Mouse (Mus musculus) midbrain, postnatal 0 days (tissue): ENCODE measurements around the gene Gm20388. TPM values are rescaled to one million over a fixed set of nuclear protein-coding genes. Genes with fewer than 3 reads are reported as not detected.

ENCODE experiments used
- ATAC-seq: fragments of 200-750 bp; cut with Nextera tagmentation; 2 replicates; pipeline ENCODE4 v1.8.0; 2017; ENCODE audit warnings: moderate number of reproducible peaks, mild to moderate bottlenecking, moderate TSS enrichment, moderate library complexity; ENCODE audit not compliant: low FRiP score
- DNase-seq: peaks from one replicate; pipeline ENCODE4 v3.0.0-alpha.2; 2015; ENCODE audit warnings: low spot score
- H3K27ac ChIP-seq: fragments of 300-500 bp; sonication (generic); 2 replicates; pipeline ENCODE4 v1.5.1; 2014; ENCODE audit warnings: low read depth, mild to moderate bottlenecking, low read length, mixed read lengths
- H3K27me3 ChIP-seq: fragments of 300-500 bp; sonication (generic); 2 replicates; pipeline ENCODE4 v1.6.1; 2014; ENCODE audit warnings: low read length, control low read depth, mixed read lengths; ENCODE audit not compliant: insufficient read depth
- H3K36me3 ChIP-seq: fragments of 300-500 bp; sonication (generic); 2 replicates; pipeline ENCODE4 v1.6.1; 2014; ENCODE audit warnings: low read length, control low read depth, mixed read lengths; ENCODE audit not compliant: insufficient read depth
- H3K4me1 ChIP-seq: fragments of 300-500 bp; sonication (generic); 2 replicates; pipeline ENCODE4 v1.6.1; 2014; ENCODE audit warnings: mild to moderate bottlenecking, control low read depth, antibody characterized with exemption, low read length, mixed read lengths; ENCODE audit not compliant: insufficient read depth
- H3K4me2 ChIP-seq: fragments of 300-500 bp; sonication (generic); 2 replicates; pipeline ENCODE4 v1.6.1; 2014; ENCODE audit warnings: low read depth, mild to moderate bottlenecking, low read length, mixed read lengths; ENCODE audit not compliant: poor library complexity, severe bottlenecking
- H3K4me3 ChIP-seq: fragments of 300-500 bp; sonication (generic); 2 replicates; pipeline ENCODE4 v1.5.1; 2014; ENCODE audit warnings: low read depth, mild to moderate bottlenecking, low read length, moderate library complexity
- H3K9ac ChIP-seq: fragments of 300-500 bp; sonication (generic); replicated peaks from 2 replicates; pipeline ENCODE4 v1.6.1; 2014; ENCODE audit warnings: mild to moderate bottlenecking, low read length, moderate library complexity, mixed read lengths; ENCODE audit not compliant: poor library complexity, severe bottlenecking
- H3K9me3 ChIP-seq: fragments of 300-500 bp; sonication (generic); 2 replicates; pipeline ENCODE4 v1.6.1; 2016; ENCODE audit warnings: low read length, control low read depth
- CTCF ChIP-seq: IDR thresholded peaks from 2 replicates; pipeline ENCODE4 v1.5.1; 2016; ENCODE audit warnings: antibody characterized with exemption, mild to moderate bottlenecking
- WGBS: fragments of 180-500 bp; shearing (Covaris S2); extraction: QIAGEN DNeasy Blood & Tissue Kit; methylation state at CpG from one replicate; pipeline ENCODE4 v1.1.7; 2014; 5-methylcytosine and 5-hydroxymethylcytosine counted together
- polyA plus RNA-seq: library from polyadenylated mRNA; unstranded; fragments of >200 nt; fragmentation: Nextera tagmentation; extraction: Ambion mirVana; gene quantifications from 2 replicates; pipeline ENCODE4 v1.2.1, GENCODE M21; 2015
- total RNA-seq: library from RNA; depleted of rRNA; stranded (reverse); fragments of >200 nt; gene quantifications from 2 replicates; pipeline ENCODE4 v1.2.3, GENCODE M21; 2014

The Gm20388 gene
- total and polyA plus RNA-seq, 2 experiments from 2014 or later = 74.2 TPM; not detected in 1

DNA sequence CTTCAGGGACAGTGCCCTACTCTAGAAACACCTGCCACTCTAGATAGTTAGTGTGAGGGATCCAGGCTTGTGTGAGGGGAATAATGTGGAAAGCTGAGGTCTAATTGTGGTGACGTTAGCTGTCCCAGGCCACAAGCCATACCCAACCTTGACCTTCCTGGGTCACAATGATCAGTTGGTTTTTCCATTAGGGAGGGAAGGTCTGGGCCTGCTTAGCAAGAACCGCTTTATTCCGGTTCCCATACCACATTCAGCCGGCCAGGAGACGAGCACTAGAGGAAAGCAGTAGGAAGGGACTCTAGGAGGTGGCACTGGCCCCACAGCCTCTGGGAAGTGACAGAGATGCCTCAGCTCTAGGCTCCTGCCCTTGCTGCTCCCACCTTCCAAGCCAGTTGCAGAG, 253.4 kb downstream of the Gm20388 start:
- Histone ChIP-seq H3K36me3 (peaks cover 24% of the 10 kb centered on the region), H3K9ac (no peak overlapping the region), H3K27ac (no peak overlapping the region), H3K4me1 (no peaks in the 10 kb centered on the region; the same call in 1 of the 2 replicates), H3K9me3 (no peaks in the 10 kb centered on the region), H3K27me3 (no peaks in the 10 kb centered on the region), H3K4me2 (no peak overlapping the region), H3K4me3 (no peak overlapping the region)
- no peak for TF ChIP-seq CTCF
- 94% methylated on average over 5 of the region's 5 CpGs for WGBS
- no peak for DNase-seq
- ATAC-seq = no peak

- Histone ChIP-seq H3K4me2 (no peak overlapping the region), H3K4me3 (no peak overlapping the region), H3K9ac (no peak overlapping the region), H3K36me3 (peaks cover 3% of the 10 kb centered on the region; the same call in 1 of the 2 replicates), H3K4me1 (no peaks in the 10 kb centered on the region; the same call in 1 of the 2 replicates), H3K9me3 (no peaks in the 10 kb centered on the region), H3K27me3 (0 out of 2 replicates have a peak, but pooled peaks cover 5% of the 10 kb centered on the region), H3K27ac (no peak overlapping the region)
- no peak for DNase-seq
- WGBS = 79% methylated on average over 8 of the region's 8 CpGs
- no peak for ATAC-seq
- no peak for TF ChIP-seq CTCF
Measured at GRCm38 (mm10) chr8:120167136-120167535, 256.5 kb downstream of the Gm20388 start.

GRCm38 (mm10) chr8:120167821-120168220, 257.2 kb downstream of the Gm20388 start:
- no peak for TF ChIP-seq CTCF
- H3K4me3 ChIP-seq = no peak overlapping the region
- H3K27me3 ChIP-seq = 0 out of 2 replicates have a peak, but pooled peaks cover 5% of the 10 kb centered on the region
- no peaks in the 10 kb centered on the region for H3K9me3 ChIP-seq
- H3K4me1 ChIP-seq = no peaks in the 10 kb centered on the region; the same call in 1 of the 2 replicates
- no peak overlapping the region for H3K9ac ChIP-seq
- ATAC-seq (peak; percentile 62), DNase-seq (peak; percentile 37)
- no peaks in the 10 kb centered on the region for H3K36me3 ChIP-seq
- 15% methylated on average over 5 of the region's 5 CpGs for WGBS
- H3K4me2 ChIP-seq = no peak overlapping the region
- H3K27ac ChIP-seq = peak overlapping the region; percentile 43; the same call in 1 of the 2 replicates

- no peak for TF ChIP-seq CTCF
- DNase-seq (no peak), ATAC-seq (no peak)
- Histone ChIP-seq H3K9ac (no peak overlapping the region), H3K36me3 (no peaks in the 10 kb centered on the region), H3K9me3 (no peaks in the 10 kb centered on the region), H3K4me3 (no peak overlapping the region), H3K27me3 (0 out of 2 replicates have a peak, but pooled peaks cover 5% of the 10 kb centered on the region), H3K4me2 (no peak overlapping the region), H3K4me1 (no peaks in the 10 kb centered on the region; the same call in 1 of the 2 replicates), H3K27ac (no peak overlapping the region)
- 38% methylated on average over 8 of the region's 8 CpGs for WGBS
Measured at GRCm38 (mm10) chr8:120169119-120169518, 258.5 kb downstream of the Gm20388 start.

DNA sequence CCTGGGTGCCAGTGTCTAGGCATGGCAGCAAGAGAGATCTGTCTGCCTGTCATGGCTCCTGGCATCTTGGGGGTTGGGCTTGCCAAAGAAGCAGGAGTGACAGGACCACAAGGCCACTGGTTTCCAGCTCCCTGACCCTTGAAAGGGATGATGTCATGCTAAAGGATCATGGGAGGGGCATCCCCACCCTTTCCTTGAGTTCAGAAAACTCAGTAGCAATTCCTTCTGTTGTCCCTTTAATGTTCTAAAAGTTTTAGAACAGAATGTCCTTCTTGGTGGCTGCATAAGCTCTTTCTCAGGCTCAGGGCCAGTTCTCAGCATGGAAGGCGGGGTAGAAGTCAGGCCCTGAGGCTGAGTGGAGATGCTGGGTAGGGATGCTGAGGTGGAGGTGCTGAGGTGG, 262.6 kb downstream of the Gm20388 start:
- no peaks in the 10 kb centered on the region for H3K9me3 ChIP-seq
- peaks cover 16% of the 10 kb centered on the region for H3K4me1 ChIP-seq
- no peak overlapping the region for H3K4me2 ChIP-seq
- ATAC-seq = no peak
- H3K9ac ChIP-seq = no peak overlapping the region
- peaks cover 9% of the 10 kb centered on the region; the same call in 1 of the 2 replicates for H3K27me3 ChIP-seq
- TF ChIP-seq CTCF = no peak
- no peak for DNase-seq
- no peak overlapping the region for H3K27ac ChIP-seq
- no peaks in the 10 kb centered on the region for H3K36me3 ChIP-seq
- 96% methylated on average over 1 of the region's 1 CpGs for WGBS
- H3K4me3 ChIP-seq = no peak overlapping the region

- DNase-seq (no peak), ATAC-seq (no peak)
- no peak overlapping the region for H3K4me3 ChIP-seq
- H3K9ac ChIP-seq = no peak overlapping the region
- no peaks in the 10 kb centered on the region for H3K36me3 ChIP-seq
- H3K27ac ChIP-seq = no peak overlapping the region
- 51% methylated on average over 18 of the region's 18 CpGs for WGBS
- H3K9me3 ChIP-seq = no peaks in the 10 kb centered on the region
- no peak overlapping the region for H3K4me2 ChIP-seq
- peaks cover 6% of the 10 kb centered on the region; the same call in 1 of the 2 replicates for H3K27me3 ChIP-seq
- TF ChIP-seq CTCF = no peak
- peaks cover 17% of the 10 kb centered on the region for H3K4me1 ChIP-seq
Measured at GRCm38 (mm10) chr8:120174606-120175005, 264.0 kb downstream of the Gm20388 start.
